Mouse (Mus musculus) limb, embryonic 10.5 days (tissue): ENCODE measurements around the gene Psmc5. TPM values are rescaled to one million over a fixed set of nuclear protein-coding genes. Genes with fewer than 3 reads are reported as not detected.

Source experiments
- DNase-seq: peaks from one replicate; pipeline ENCODE4 v3.0.0-alpha.2; 2017; ENCODE audit warnings: low spot score
- H3K27ac ChIP-seq: fragments of 300-500 bp; sonication (generic); 2 replicates; pipeline ENCODE4 v1.5.1; 2016; ENCODE audit warnings: mild to moderate bottlenecking
- H3K27me3 ChIP-seq: fragments of 300-500 bp; sonication (generic); 2 replicates; pipeline ENCODE4 v1.6.1; 2016; ENCODE audit warnings: low read depth, mild to moderate bottlenecking; ENCODE audit not compliant: poor library complexity, severe bottlenecking
- H3K36me3 ChIP-seq: fragments of 300-500 bp; sonication (generic); 2 replicates; pipeline ENCODE4 v1.6.1; 2016; ENCODE audit warnings: mild to moderate bottlenecking, moderate library complexity
- H3K4me1 ChIP-seq: fragments of 300-500 bp; sonication (generic); 2 replicates; pipeline ENCODE4 v1.6.1; 2016
- H3K4me3 ChIP-seq: fragments of 300-500 bp; sonication (generic); 2 replicates; pipeline ENCODE4 v1.5.1; 2016; ENCODE audit warnings: mild to moderate bottlenecking, moderate library complexity
- H3K9me3 ChIP-seq: fragments of 300-500 bp; sonication (generic); replicated peaks from 2 replicates; pipeline ENCODE4 v1.6.1; 2016; ENCODE audit warnings: mild to moderate bottlenecking
- WGBS: fragments of 180-500 bp; shearing (Covaris S2); methylation state at CpG from one replicate; pipeline ENCODE4 v1.1.7; 2016; 5-methylcytosine and 5-hydroxymethylcytosine counted together
- polyA plus RNA-seq: library from polyadenylated mRNA; unstranded; fragments of >200 nt; fragmentation: Nextera tagmentation; extraction: Ambion mirVana; gene quantifications from 2 replicates; pipeline ENCODE4 v1.2.1, GENCODE M21; 2016

Psmc5 gene
- polyA plus RNA-seq, 1 experiment from 2014 or later, result 415 TPM

DNA sequence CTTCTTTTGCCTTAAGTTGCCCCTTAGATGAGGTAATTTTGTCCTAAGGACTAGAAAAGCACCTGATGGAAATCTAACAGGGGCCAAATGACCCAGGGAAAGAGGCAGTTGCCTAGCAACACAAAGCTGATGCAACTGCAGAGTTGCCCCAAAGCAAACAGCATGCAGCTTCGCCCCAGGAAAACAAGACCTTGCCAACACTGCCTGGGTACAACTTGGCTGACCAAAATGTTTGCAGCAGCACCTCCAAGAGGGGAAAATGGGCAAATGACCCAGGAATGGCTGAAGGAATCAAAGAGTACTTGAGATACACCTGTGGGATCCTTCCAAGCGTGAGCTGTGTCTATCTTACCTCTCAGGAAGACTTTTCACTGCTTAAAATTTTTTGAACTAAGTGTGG lies 35.9 kb downstream of the Psmc5 start:
- Histone ChIP-seq H3K9me3 (no peaks in the 10 kb centered on the region), H3K36me3 (no peaks in the 10 kb centered on the region), H3K27me3 (no peaks in the 10 kb centered on the region), H3K4me1 (no peaks in the 10 kb centered on the region), H3K4me3 (no peak overlapping the region), H3K27ac (no peak overlapping the region)
- 91% methylated on average over 2 of the region's 2 CpGs for WGBS
- DNase-seq, result no peak

DNA sequence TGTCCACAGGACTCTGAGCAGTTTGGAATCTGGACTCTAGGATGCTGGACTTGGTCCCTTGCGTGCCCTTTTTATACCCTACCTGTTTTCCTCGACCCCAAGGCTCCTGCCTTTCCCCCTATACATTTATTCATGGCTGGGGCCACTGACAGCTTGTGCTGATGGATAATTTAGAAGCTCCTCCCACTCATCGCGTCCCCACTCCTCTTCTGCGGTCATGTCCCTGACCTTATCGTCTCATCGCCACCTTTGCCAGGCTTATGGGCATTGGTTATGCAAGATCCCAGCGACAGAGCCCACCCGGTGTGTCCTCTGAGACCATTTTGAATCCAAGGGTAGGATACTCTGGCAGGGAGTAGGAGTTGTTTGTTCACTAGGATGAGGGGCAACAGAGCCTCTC lies 45.8 kb downstream of the Psmc5 start, which contains the start of gene Gh:
TSS of gene Gh (minus strand) at position 101 of the 400 bp plus-strand sequence.
- no peak within 1 kb of the TSS for H3K4me3 ChIP-seq
- no peaks in the 10 kb centered on the region for H3K36me3 ChIP-seq
- WGBS, result 85% methylated on average over 9 of the region's 9 CpGs
- no peaks in the 10 kb centered on the region for H3K27me3 ChIP-seq
- H3K4me1 ChIP-seq, result 0 out of 2 replicates have a peak, but pooled peaks cover 6% of the 10 kb centered on the region
- DNase-seq, result no peak
- no peaks in the 10 kb centered on the region for H3K9me3 ChIP-seq
- H3K27ac ChIP-seq, result no peak within 1 kb of the TSS

DNA sequence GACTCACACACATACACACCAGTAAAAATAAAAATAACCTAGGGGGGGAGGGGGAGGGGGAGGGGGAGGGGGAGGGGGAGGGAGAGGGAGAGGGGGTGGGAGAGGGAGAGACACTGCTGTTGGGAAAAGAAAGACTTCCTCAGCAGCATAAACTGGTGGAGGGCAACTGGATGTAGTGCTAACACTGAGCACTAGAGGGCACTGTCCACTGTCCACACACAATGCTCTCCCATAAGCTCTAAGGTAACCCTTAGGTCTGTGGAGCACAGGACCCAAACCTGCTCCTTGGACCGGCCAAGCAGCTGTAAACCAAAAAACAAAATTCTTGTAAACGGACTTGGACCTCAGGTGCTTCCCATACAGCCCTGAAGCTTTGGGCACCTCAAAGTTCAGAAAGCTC lies 46.7 kb downstream of the Psmc5 start:
- no peak overlapping the region for H3K4me3 ChIP-seq
- 26% methylated on average over 2 of the region's 2 CpGs for WGBS

DNA sequence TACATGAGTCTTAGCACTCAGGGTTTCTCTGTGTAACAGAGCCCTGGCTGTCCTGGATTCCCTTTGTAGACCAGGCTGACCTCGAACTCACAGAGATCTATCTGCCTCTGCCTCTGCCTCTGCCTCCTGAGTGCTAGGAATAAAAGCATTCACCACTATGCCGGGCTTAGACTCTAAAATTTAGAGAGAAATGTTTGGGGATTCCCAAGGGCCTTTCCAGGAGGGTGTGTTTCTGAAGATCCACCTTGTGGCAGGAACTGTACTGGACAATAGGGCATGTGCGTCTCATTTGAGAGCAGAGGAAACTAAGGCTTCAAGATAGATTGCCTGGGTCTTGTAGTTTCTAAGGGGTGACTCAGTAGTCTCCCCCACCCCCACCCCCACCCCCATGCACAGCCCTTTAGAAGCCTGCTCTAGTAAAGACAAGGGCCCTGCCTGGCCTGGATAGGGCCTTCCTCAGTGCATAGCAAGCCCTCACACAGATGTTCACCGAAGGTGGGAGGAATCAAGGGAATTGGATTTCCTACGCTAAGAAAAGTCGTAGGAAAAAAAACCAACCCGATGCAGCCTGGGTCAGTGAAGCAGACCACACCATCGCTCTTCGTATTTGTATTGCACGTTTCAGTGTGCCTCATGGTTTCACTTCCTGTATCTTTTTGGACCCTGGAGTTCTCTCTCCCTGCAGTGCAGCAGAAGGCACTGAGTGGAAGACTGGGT lies 49.6 kb downstream of the Psmc5 start:
- no peak for DNase-seq
- Histone ChIP-seq H3K27ac (no peak overlapping the region), H3K9me3 (no peaks in the 10 kb centered on the region), H3K4me1 (0 out of 2 replicates have a peak, but pooled peaks cover 5% of the 10 kb centered on the region), H3K36me3 (no peaks in the 10 kb centered on the region), H3K4me3 (no peak overlapping the region), H3K27me3 (no peaks in the 10 kb centered on the region)
- WGBS, result 86% methylated on average over 10 of the region's 10 CpGs

More for the DNA sequence above, 46.7 kb downstream of the Psmc5 start:
- no peaks in the 10 kb centered on the region for H3K9me3 ChIP-seq
- H3K27me3 ChIP-seq, result no peaks in the 10 kb centered on the region
- no peak overlapping the region for H3K27ac ChIP-seq
- H3K36me3 ChIP-seq, result no peaks in the 10 kb centered on the region
- DNase-seq, result peak; percentile 83
- 0 out of 2 replicates have a peak, but pooled peaks cover 6% of the 10 kb centered on the region for H3K4me1 ChIP-seq

DNA sequence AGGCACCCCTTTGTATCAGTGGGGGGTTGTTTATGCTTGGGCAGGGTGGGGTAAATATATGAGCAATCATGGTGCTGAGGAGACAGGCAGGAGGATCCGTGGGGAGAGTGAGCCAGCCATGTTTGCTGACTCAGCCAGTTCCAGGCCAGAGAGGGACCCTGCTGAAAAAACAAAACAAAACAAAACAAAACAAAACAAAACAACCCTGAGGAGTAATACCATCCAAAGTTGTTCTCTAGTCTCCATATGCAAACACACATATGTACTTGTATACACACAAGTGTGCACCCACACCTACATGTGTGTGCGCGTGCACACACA lies 50.1 kb downstream of the Psmc5 start:
- no peak overlapping the region for H3K27ac ChIP-seq
- H3K9me3 ChIP-seq, result no peaks in the 10 kb centered on the region
- no peak overlapping the region for H3K4me3 ChIP-seq
- H3K36me3 ChIP-seq, result no peaks in the 10 kb centered on the region
- 0 out of 2 replicates have a peak, but pooled peaks cover 5% of the 10 kb centered on the region for H3K4me1 ChIP-seq
- no peak for DNase-seq
- WGBS, result 95% methylated on average over 3 of the region's 3 CpGs
- H3K27me3 ChIP-seq, result no peaks in the 10 kb centered on the region

DNA sequence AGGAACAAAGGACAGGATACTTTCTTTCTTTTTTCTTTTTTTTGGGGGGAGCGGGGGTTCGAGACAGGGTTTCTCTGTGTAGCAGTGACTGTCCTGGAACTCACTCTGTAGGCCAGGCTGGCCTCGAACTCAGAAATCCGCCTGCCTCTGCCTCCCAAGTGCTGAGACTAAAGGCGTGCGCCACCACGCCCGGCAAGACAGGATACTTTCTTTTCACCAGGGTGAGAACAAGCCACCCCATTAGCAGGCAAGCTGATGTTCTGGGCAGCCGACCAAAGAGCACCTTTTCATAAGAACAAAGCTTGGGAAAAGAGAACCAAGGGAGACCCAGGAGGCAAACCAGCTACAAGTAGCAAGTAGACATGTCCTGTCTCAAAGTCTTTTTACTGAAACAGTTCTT lies 50.8 kb downstream of the Psmc5 start:
- 86% methylated on average over 9 of the region's 9 CpGs for WGBS

GRCm38 (mm10) chr11:106307432-106307831 lies 51.5 kb downstream of the Psmc5 start:
- Histone ChIP-seq H3K27me3 (no peaks in the 10 kb centered on the region), H3K9me3 (no peaks in the 10 kb centered on the region), H3K4me1 (0 out of 2 replicates have a peak, but pooled peaks cover 5% of the 10 kb centered on the region), H3K4me3 (no peak overlapping the region), H3K36me3 (no peaks in the 10 kb centered on the region), H3K27ac (no peak overlapping the region)
- no peak for DNase-seq
- 90% methylated on average over 5 of the region's 5 CpGs for WGBS

More for the DNA sequence above, 50.8 kb downstream of the Psmc5 start:
- Histone ChIP-seq H3K36me3 (no peaks in the 10 kb centered on the region), H3K4me3 (no peak overlapping the region), H3K4me1 (0 out of 2 replicates have a peak, but pooled peaks cover 5% of the 10 kb centered on the region), H3K27ac (no peak overlapping the region), H3K9me3 (no peaks in the 10 kb centered on the region), H3K27me3 (no peaks in the 10 kb centered on the region)
- no peak for DNase-seq

- H3K4me1 ChIP-seq, result peaks cover 11% of the 10 kb centered on the region
- no peaks in the 10 kb centered on the region for H3K9me3 ChIP-seq
- H3K4me3 ChIP-seq, result no peak overlapping the region
- no peaks in the 10 kb centered on the region for H3K27me3 ChIP-seq
- DNase-seq, result no peak
- no peak overlapping the region for H3K27ac ChIP-seq
- WGBS, result 91% methylated on average over 11 of the region's 11 CpGs
- no peaks in the 10 kb centered on the region for H3K36me3 ChIP-seq
Measured at GRCm38 (mm10) chr11:106308162-106308561, 52.2 kb downstream of the Psmc5 start.

GRCm38 (mm10) chr11:106310123-106310522 lies 54.2 kb downstream of the Psmc5 start:
- Histone ChIP-seq H3K27me3 (no peaks in the 10 kb centered on the region), H3K27ac (no peak overlapping the region; the same call in 1 of the 2 replicates), H3K4me1 (peaks cover 31% of the 10 kb centered on the region), H3K4me3 (no peak overlapping the region), H3K36me3 (no peaks in the 10 kb centered on the region), H3K9me3 (no peaks in the 10 kb centered on the region)
- no peak for DNase-seq
- 68% methylated on average over 5 of the region's 5 CpGs for WGBS

Other genes with a start within 250 kb of the Psmc5 start
- 0.24 and 0.36 TPM in 2 replicates for gene Kcnh6, start 248.0 kb upstream of the Psmc5 start, polyA plus RNA-seq
- gene Dcaf7, start 219.3 kb upstream of the Psmc5 start, polyA plus RNA-seq, result 85.5 and 95.1 TPM in 2 replicates
- 14.3 and 14.6 TPM in 2 replicates for gene Taco1, start 190.1 kb upstream of the Psmc5 start, polyA plus RNA-seq
- 21.6 and 23.3 TPM in 2 replicates for gene Map3k3, start 171.5 kb upstream of the Psmc5 start, polyA plus RNA-seq
- gene Gm10840, start 95.3 kb upstream of the Psmc5 start, polyA plus RNA-seq, result 1.0 TPM in 1 of 2 replicates, not detected in the other
- 603 and 638 TPM in 2 replicates for gene Limd2, start 95.3 kb upstream of the Psmc5 start, polyA plus RNA-seq
- 37.8 and 45.3 TPM in 2 replicates for gene Strada, start 54.0 kb upstream of the Psmc5 start, polyA plus RNA-seq
- gene Ccdc47, start 39.8 kb upstream of the Psmc5 start, polyA plus RNA-seq, result 57.4 and 60.1 TPM in 2 replicates
- 94.9 and 108 TPM in 2 replicates for gene Ddx42, start 39.2 kb upstream of the Psmc5 start, polyA plus RNA-seq
- 85.6 and 91.1 TPM in 2 replicates for gene Ftsj3, start 75 bp upstream of the Psmc5 start, polyA plus RNA-seq
- gene Smarcd2, start 16.8 kb downstream of the Psmc5 start, polyA plus RNA-seq, result 66.4 and 72.6 TPM in 2 replicates
- gene Tcam1, start 20.5 kb downstream of the Psmc5 start, polyA plus RNA-seq, result 0.18 and 0.36 TPM in 2 replicates
- gene Gh, start 45.7 kb downstream of the Psmc5 start, polyA plus RNA-seq, result not detected in 2 replicates
- 2.4 and 2.6 TPM in 2 replicates for gene Cd79b, start 58.6 kb downstream of the Psmc5 start, polyA plus RNA-seq
- 0.03 TPM in 1 of 2 replicates, not detected in the other for gene Scn4a, start 97.1 kb downstream of the Psmc5 start, polyA plus RNA-seq
- not detected in 2 replicates for gene Prr29, start 109.3 kb downstream of the Psmc5 start, polyA plus RNA-seq
- gene Icam2, start 131.9 kb downstream of the Psmc5 start, polyA plus RNA-seq, result 21.8 and 24.7 TPM in 2 replicates
- gene Ern1, start 231.7 kb downstream of the Psmc5 start, polyA plus RNA-seq, result 7.4 and 8.2 TPM in 2 replicates